Mouse (Mus musculus) neural tube, embryonic 12.5 days (tissue): ENCODE measurements around the gene Rpap3. TPM values are rescaled to one million over a fixed set of nuclear protein-coding genes. Genes with fewer than 3 reads are reported as not detected.
"Not testable (repeated sequence)": the region's sequence is repeated elsewhere in the genome, so short reads cannot be mapped to it uniquely, and the experiment has no call there.

Experiments used
- ATAC-seq: fragments of 200-750 bp; cut with Nextera tagmentation; 2 replicates; pipeline ENCODE4 v1.8.0; 2017; ENCODE audit warnings: low read depth, mild to moderate bottlenecking, moderate TSS enrichment, moderate library complexity; ENCODE audit not compliant: low FRiP score
- H3K27ac ChIP-seq: fragments of 300-500 bp; sonication (generic); 2 replicates; pipeline ENCODE4 v1.5.1; 2016
- H3K27me3 ChIP-seq: fragments of 300-500 bp; sonication (generic); replicated peaks from 2 replicates; pipeline ENCODE4 v1.6.1; 2016; ENCODE audit warnings: mild to moderate bottlenecking
- H3K36me3 ChIP-seq: fragments of 300-500 bp; sonication (generic); 2 replicates; pipeline ENCODE4 v1.6.1; 2016; ENCODE audit warnings: mild to moderate bottlenecking
- H3K4me1 ChIP-seq: fragments of 300-500 bp; sonication (generic); 2 replicates; pipeline ENCODE4 v1.6.1; 2016
- H3K4me2 ChIP-seq: fragments of 300-500 bp; sonication (generic); replicated peaks from 2 replicates; pipeline ENCODE4 v1.6.1; 2016; ENCODE audit warnings: mild to moderate bottlenecking
- H3K4me3 ChIP-seq: fragments of 300-500 bp; sonication (generic); 2 replicates; pipeline ENCODE4 v1.5.1; 2016
- H3K9ac ChIP-seq: fragments of 300-500 bp; sonication (generic); 2 replicates; pipeline ENCODE4 v1.6.1; 2016; ENCODE audit warnings: mild to moderate bottlenecking
- H3K9me3 ChIP-seq: fragments of 300-500 bp; sonication (generic); 2 replicates; pipeline ENCODE4 v1.6.1; 2016; ENCODE audit warnings: mild to moderate bottlenecking
- WGBS: fragments of 180-500 bp; shearing (Covaris S2); methylation state at CpG from one replicate; pipeline ENCODE4 v1.1.7; 2016; 5-methylcytosine and 5-hydroxymethylcytosine counted together
- polyA plus RNA-seq: library from polyadenylated mRNA; unstranded; fragments of >200 nt; fragmentation: Nextera tagmentation; extraction: Ambion mirVana; gene quantifications from 2 replicates; pipeline ENCODE4 v1.2.1, GENCODE M21; 2016

Rpap3 gene
- polyA plus RNA-seq, 1 experiment from 2014 or later = 40.3 TPM

DNA sequence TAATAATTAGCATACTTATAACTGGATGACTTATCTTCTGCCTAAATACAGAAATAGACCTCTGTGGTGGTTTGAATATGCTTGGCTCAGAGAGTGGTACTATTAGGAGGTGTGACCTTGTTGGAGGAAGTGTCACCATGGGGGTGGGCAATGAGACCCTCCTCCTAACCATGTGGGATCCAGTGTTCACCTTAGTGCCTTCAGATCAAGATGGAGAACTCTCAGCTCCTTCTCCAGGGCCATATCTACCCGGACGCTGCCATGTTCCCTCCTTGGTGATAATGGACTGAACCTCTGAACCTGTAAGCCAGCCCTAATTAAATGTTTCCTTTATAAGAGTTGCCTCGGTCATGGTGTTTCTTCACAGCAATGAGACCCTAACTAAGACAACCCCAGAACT, 28.3 kb downstream of the Rpap3 start:
- Histone ChIP-seq H3K4me3 (no peak overlapping the region), H3K4me1 (peaks cover 3% of the 10 kb centered on the region; the same call in 1 of the 2 replicates), H3K27ac (no peak overlapping the region), H3K27me3 (no peaks in the 10 kb centered on the region), H3K9ac (no peak overlapping the region), H3K9me3 (no peaks in the 10 kb centered on the region), H3K4me2 (no peak overlapping the region), H3K36me3 (peaks cover 76% of the 10 kb centered on the region)
- 92% methylated on average over 3 of the region's 3 CpGs for WGBS
- no peak for ATAC-seq

- peaks cover 9% of the 10 kb centered on the region; the same call in 1 of the 2 replicates for H3K4me1 ChIP-seq
- peaks cover 70% of the 10 kb centered on the region for H3K36me3 ChIP-seq
- no peak overlapping the region for H3K9ac ChIP-seq
- 95% methylated on average over 13 of the region's 13 CpGs for WGBS
- no peaks in the 10 kb centered on the region for H3K9me3 ChIP-seq
- H3K27ac ChIP-seq = no peak overlapping the region
- no peak for ATAC-seq
- H3K4me3 ChIP-seq = no peak overlapping the region
- no peaks in the 10 kb centered on the region for H3K27me3 ChIP-seq
- H3K4me2 ChIP-seq = no peak overlapping the region
Measured at GRCm38 (mm10) chr15:97675927-97676326, 29.7 kb downstream of the Rpap3 start.

DNA sequence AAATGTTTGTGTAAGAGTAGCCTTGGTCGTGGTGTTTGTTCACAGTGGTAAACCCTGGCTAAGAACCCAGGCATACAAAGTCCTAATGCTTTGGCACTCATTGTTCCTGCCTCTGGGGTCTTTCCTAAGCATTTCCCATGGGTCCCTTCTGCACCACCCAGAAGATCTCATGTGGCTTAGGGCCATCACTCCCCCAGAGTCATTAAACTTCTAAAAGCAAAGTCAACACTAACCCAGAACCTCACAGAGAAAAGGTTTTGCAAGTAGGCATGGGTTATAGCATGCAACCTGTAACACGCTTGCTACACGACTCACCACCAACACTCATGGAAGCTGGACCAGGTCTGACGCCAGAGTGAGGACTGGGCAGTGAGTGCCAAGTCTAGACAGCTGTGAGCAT, 31.2 kb downstream of the Rpap3 start:
- Histone ChIP-seq H3K4me3 (no peak overlapping the region), H3K36me3 (peaks cover 59% of the 10 kb centered on the region), H3K4me1 (peaks cover 9% of the 10 kb centered on the region; the same call in 1 of the 2 replicates), H3K9me3 (no peaks in the 10 kb centered on the region), H3K27me3 (no peaks in the 10 kb centered on the region), H3K27ac (no peak overlapping the region), H3K4me2 (no peak overlapping the region), H3K9ac (no peak overlapping the region)
- 96% methylated on average over 4 of the region's 4 CpGs for WGBS
- ATAC-seq = no peak

GRCm38 (mm10) chr15:97673256-97674000, 32.2 kb downstream of the Rpap3 start:
- no peak for ATAC-seq
- Histone ChIP-seq H3K36me3 (peaks cover 56% of the 10 kb centered on the region), H3K9me3 (no peaks in the 10 kb centered on the region), H3K4me1 (peaks cover 9% of the 10 kb centered on the region; the same call in 1 of the 2 replicates), H3K27ac (no peak overlapping the region), H3K27me3 (no peaks in the 10 kb centered on the region), H3K4me3 (no peak overlapping the region), H3K4me2 (no peak overlapping the region), H3K9ac (no peak overlapping the region)
- WGBS = 94% methylated on average over 7 of the region's 7 CpGs

DNA sequence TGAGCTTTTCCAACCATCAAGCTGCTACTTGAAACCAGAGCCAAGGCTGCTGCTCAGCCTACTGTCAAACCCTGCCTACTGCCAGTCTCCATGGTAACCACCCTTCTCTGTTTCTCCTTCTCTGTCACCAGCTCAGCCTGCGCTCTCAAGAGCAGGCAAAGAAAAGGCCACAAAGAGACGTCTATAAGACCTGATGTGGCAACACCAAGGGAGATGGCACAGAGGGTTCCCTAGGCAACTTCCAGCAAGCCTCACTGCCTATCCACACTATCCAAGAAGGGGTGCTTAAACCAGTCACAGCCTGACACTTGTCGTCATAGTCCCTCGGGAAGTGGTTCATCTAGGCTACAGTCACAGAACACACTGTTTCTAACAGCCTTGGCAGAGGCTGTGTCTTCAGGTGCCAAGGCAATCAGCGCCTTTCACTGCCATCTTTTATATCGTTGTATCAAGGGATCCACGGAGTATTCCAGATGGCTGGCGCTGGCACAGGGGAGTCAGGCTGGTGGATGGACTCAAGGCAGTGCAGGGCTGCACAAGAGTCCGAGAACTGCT, 33.3 kb downstream of the Rpap3 start:
- no peak overlapping the region for H3K27ac ChIP-seq
- peak; percentile 54 for ATAC-seq

GRCm38 (mm10) chr15:97670554-97670953, 35.1 kb downstream of the Rpap3 start:
- no peak overlapping the region for H3K4me2 ChIP-seq
- WGBS = 79% methylated on average over 6 of the region's 6 CpGs
- no peak for ATAC-seq
- no peak overlapping the region for H3K4me3 ChIP-seq
- no peak overlapping the region for H3K9ac ChIP-seq
- no peaks in the 10 kb centered on the region for H3K27me3 ChIP-seq
- peaks cover 28% of the 10 kb centered on the region for H3K36me3 ChIP-seq
- H3K27ac ChIP-seq = no peak overlapping the region
- peaks cover 9% of the 10 kb centered on the region; the same call in 1 of the 2 replicates for H3K4me1 ChIP-seq
- no peaks in the 10 kb centered on the region for H3K9me3 ChIP-seq

More for the DNA sequence above, 33.3 kb downstream of the Rpap3 start:
- Histone ChIP-seq H3K4me1 (peaks cover 9% of the 10 kb centered on the region; the same call in 1 of the 2 replicates), H3K9me3 (no peaks in the 10 kb centered on the region), H3K36me3 (peaks cover 45% of the 10 kb centered on the region), H3K4me3 (no peak overlapping the region), H3K4me2 (no peak overlapping the region), H3K9ac (no peak overlapping the region), H3K27me3 (no peaks in the 10 kb centered on the region)
- 67% methylated on average over 9 of the region's 9 CpGs for WGBS

DNA sequence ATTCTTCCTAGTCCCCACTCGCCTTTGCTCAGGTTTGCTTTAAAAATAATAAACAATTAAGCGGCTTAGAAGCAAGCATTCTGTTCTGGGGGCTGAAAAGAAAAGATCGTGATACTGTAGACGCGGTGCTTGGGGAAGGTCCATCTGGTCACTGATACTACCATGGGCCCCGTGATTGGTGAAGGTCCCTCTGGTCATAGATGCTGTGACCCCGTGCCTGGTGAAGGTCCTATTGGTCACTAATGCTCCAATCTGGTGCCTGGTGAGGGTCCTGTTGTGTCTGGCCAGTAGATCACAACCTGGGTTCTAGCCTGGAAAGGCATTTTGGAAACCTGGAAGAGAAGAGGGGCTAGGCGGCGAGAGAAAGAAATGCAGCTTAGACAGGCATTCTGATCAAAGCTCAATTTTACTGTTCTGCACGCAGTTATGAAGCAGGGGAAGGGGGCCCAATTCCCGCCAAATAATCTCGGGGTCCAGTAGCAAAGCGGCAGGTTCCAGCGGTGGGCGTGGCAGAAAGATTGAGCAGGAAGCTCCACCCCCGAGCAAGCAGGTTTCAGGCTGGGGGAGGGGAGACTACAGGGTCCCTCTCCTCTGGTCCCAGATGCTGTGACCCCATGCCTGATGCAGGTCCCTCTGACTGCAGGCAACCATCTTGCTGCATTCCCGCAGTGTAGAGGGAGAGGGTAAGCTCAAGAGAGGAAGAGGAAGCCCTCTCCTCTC, 37.3 kb downstream of the Rpap3 start:
- H3K9ac ChIP-seq, ATAC-seq, H3K27me3 ChIP-seq, H3K4me1 ChIP-seq, H3K27ac ChIP-seq, H3K9me3 ChIP-seq, H3K4me3 ChIP-seq, H3K4me2 ChIP-seq: not testable (repeated sequence)
- 72% methylated on average over 17 of the region's 17 CpGs for WGBS
- H3K36me3 ChIP-seq = peaks cover 11% of the 10 kb centered on the region

DNA sequence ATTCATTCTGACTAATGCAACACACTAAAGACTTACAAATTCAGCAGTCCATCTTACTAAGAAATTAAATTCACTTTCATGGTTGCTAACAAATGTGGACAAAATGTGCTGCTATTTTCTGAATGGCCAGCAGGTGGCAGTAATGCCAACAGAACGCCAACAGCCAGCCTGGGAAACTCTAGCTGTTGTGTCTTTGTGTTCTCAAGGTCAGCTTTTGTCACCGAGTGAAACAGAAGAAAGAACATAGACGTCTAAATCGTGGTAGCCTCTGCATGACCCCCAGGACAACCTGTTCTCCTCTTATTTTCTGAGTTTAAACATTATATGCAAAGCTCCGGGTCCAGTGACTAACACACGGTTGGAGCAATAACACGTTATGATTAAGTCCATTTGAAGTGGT, 38.2 kb downstream of the Rpap3 start:
- H3K4me3 ChIP-seq = no peak overlapping the region
- H3K36me3 ChIP-seq = 0 out of 2 replicates have a peak, but pooled peaks cover 7% of the 10 kb centered on the region
- no peak overlapping the region for H3K27ac ChIP-seq
- H3K9me3 ChIP-seq = no peaks in the 10 kb centered on the region
- peak; percentile 35; the same call in 1 of the 2 replicates for ATAC-seq
- no peaks in the 10 kb centered on the region for H3K27me3 ChIP-seq
- H3K4me2 ChIP-seq = 0 out of 2 replicates have a peak overlapping the region, but pooled peaks have one; percentile 24
- peaks cover 7% of the 10 kb centered on the region; the same call in 1 of the 2 replicates for H3K4me1 ChIP-seq
- H3K9ac ChIP-seq = no peak overlapping the region
- WGBS = 31% methylated on average over 7 of the region's 7 CpGs

DNA sequence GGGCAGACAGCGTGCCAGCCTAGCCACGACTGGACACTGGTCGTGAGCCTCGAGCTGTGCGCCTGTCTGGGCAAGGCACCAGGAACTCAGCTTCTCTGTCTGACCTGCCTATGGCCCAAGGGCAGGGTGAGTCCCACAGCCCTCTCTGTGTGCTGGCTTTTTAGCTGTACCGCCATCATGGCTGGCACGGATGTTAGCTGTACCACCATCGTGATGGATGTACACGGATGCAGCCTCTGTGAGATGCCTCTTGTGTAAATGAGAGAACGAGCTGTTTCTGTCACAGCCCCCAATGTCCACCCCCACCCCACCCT, 39.2 kb downstream of the Rpap3 start:
- 93% methylated on average over 10 of the region's 10 CpGs for WGBS
- Histone ChIP-seq H3K27ac (no peak overlapping the region), H3K9ac (no peak overlapping the region), H3K36me3 (0 out of 2 replicates have a peak, but pooled peaks cover 2% of the 10 kb centered on the region), H3K4me2 (no peak overlapping the region), H3K9me3 (no peaks in the 10 kb centered on the region), H3K27me3 (no peaks in the 10 kb centered on the region), H3K4me1 (no peaks in the 10 kb centered on the region), H3K4me3 (no peak overlapping the region)
- ATAC-seq = no peak

DNA sequence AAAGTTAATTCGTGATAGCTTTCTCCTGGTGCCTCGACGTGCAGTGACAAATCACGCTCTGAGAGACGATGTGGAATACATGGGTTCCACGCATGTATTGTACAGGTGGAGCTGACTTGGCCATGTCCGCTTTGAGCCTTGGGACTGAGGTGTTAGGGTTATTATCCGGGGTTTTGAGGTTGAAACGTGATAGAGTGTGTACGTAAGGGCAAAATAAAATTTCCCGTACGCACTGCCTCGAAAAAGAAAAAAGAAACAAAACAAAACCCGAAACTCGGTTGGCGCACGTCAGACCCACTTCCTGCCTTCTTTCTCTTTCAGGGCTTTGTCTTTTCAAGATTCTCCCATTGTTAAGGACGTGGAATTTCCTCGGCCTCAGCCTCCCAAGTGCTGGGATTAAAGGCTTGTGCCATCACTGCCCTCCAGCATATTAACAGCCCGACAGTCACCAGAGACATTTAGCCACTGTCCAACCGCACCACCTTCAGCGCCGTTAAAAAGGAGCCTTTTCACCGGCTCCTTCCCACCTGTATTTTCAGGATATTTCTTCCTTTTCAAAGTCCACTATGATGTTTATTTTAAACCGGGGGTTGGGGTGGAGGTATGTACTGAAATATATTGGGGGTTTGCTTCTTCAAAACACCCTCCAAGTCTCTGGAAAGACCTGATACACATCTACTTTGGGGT, 39.7 kb downstream of the Rpap3 start:
- Histone ChIP-seq H3K4me1 (no peaks in the 10 kb centered on the region), H3K36me3 (no peaks in the 10 kb centered on the region), H3K27ac (no peak overlapping the region), H3K9ac (no peak overlapping the region), H3K4me2 (no peak overlapping the region), H3K9me3 (no peaks in the 10 kb centered on the region), H3K4me3 (no peak overlapping the region), H3K27me3 (no peaks in the 10 kb centered on the region)
- ATAC-seq = no peak
- WGBS = 80% methylated on average over 25 of the region's 25 CpGs

DNA sequence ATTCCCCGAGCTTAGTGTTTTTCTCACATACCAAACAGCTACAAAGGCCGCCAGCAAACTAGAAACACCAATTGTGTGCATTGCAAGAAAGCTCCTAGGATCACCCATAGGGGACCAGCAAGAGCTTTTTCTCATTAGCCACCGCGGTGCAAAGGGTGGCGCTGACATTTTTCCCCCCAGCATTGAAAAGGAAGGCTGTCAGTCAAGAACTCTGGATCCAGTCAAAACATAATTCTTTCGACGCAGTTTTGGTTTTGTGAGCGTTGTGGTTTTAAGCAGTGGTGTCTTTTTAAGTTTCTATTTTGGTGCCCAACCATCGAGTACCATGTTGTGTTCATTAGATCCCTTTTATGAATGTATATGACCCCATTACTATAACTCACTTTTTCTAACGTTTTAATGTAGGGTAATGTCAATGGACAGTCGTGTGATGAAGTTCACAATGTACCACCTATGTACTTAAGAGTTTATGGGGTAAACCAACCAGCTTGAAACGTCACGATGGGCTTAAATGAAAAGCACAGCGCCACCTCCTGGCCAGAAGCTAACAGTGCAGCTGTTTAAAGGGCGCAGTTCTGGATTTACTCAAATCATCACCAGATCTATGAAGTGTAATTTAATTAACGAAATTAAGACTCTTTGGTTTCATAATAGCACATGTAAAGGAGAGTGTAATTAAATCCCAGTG, 40.5 kb downstream of the Rpap3 start:
- Histone ChIP-seq H3K36me3 (no peaks in the 10 kb centered on the region), H3K27ac (no peak overlapping the region), H3K9ac (no peak overlapping the region), H3K4me1 (no peaks in the 10 kb centered on the region), H3K4me3 (no peak overlapping the region), H3K27me3 (no peaks in the 10 kb centered on the region), H3K4me2 (no peak overlapping the region), H3K9me3 (no peaks in the 10 kb centered on the region)
- ATAC-seq = no peak
- WGBS = 69% methylated on average over 16 of the region's 16 CpGs
